Mouse (Mus musculus): Measurements from ENCODE around the gene Noxred1. TPM values are rescaled to one million over a fixed set of nuclear protein-coding genes. Genes with fewer than 3 reads are reported as not detected.

The Noxred1 gene
- polyA plus RNA-seq, 1 experiment from 2014 or later, result 2.4 TPM

DNA sequence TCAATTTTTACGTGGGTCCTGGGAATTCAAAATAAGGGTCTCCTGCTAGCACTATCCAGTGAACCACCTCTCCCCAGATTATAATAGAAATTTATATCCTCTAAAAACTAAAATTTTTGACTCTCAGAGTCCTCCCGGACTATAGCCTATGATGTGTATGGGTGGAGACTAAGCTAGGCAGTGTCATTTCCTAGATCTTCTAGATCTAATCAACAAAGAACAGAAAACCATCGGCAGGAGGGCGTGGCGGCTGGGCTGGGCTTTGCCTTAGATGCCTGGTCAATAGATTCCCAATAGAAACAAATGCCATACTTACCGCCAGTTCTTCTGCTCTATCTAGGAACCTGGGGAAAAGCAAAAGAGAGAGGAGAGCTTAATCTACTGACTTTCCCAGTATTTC, 11.6 kb upstream of the Noxred1 start:
- H3K9me3 ChIP-seq (ENCODE audit: control insufficient read depth, low read length), result no peaks in the 10 kb centered on the region
- H3K4me3 ChIP-seq (replicated peaks; ENCODE audit: low read length), result no peak overlapping the region
- no peak overlapping the region for H3K27ac ChIP-seq
- no peak overlapping the region for H3K4me2 ChIP-seq (replicated peaks)
- H3K9ac ChIP-seq, result no peak overlapping the region
- ATAC-seq (ENCODE audit: low FRiP score) (no peak), DNase-seq (ENCODE audit: low spot score) (no peak)
- H3K27me3 ChIP-seq (ENCODE audit: control insufficient read depth, insufficient read depth, low read length), result no peaks in the 10 kb centered on the region
- H3K36me3 ChIP-seq (replicated peaks; ENCODE audit: control insufficient read depth, insufficient read depth), result peaks cover 88% of the 10 kb centered on the region
- no peaks in the 10 kb centered on the region for H3K4me1 ChIP-seq (replicated peaks; ENCODE audit: control insufficient read depth, insufficient read depth, low read length)
- WGBS, result 97% methylated on average over 6 of the region's 6 CpGs

DNA sequence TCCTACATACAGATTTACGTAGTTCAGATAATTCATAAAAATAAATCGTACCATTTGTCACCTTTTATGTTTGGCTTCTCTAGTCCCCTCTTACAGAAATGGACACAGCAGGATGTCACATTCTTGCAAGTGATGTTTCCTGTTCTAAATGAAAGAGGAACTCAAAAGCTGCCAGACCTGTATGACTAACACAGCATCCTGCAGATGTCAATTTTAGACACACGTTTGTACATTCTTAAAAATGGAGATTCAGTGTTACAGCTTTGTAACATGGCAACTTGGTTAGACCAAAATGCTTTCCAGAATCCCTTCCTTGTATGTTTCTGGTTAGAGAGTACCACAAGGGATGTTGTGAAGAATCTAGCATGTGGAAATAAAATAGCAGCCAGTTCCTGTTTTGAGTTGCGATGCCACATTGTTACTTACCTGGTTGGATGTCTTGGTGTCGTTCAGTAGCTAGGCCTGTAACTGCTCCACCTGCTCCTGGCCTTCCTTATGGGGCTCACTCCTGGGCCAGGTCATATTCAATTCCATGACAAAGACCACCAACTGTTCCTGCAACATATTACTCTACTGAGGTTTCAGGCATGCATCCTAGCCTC, 1.5 kb downstream of the Noxred1 start:
- no peaks in the 10 kb centered on the region for H3K9me3 ChIP-seq (ENCODE audit: control insufficient read depth, low read length)
- no peak for ATAC-seq (ENCODE audit: low FRiP score)
- no peak overlapping the region for H3K9ac ChIP-seq
- no peak for DNase-seq (ENCODE audit: low spot score)
- no peak overlapping the region for H3K4me3 ChIP-seq (replicated peaks; ENCODE audit: low read length)
- peaks cover 43% of the 10 kb centered on the region for H3K36me3 ChIP-seq (replicated peaks; ENCODE audit: control insufficient read depth, insufficient read depth)
- H3K4me1 ChIP-seq (replicated peaks; ENCODE audit: control insufficient read depth, insufficient read depth, low read length), result no peaks in the 10 kb centered on the region
- H3K27me3 ChIP-seq (ENCODE audit: control insufficient read depth, insufficient read depth, low read length), result no peaks in the 10 kb centered on the region
- H3K4me2 ChIP-seq (replicated peaks), result no peak overlapping the region
- 88% methylated on average over 5 of the region's 5 CpGs for WGBS
- H3K27ac ChIP-seq, result no peak overlapping the region

- ATAC-seq (ENCODE audit: low FRiP score) (no peak), DNase-seq (ENCODE audit: low spot score) (no peak)
- no peaks in the 10 kb centered on the region for H3K9me3 ChIP-seq (ENCODE audit: control insufficient read depth, low read length)
- H3K27ac ChIP-seq, result no peak overlapping the region
- H3K36me3 ChIP-seq (replicated peaks; ENCODE audit: control insufficient read depth, insufficient read depth), result no peaks in the 10 kb centered on the region
- H3K4me2 ChIP-seq (replicated peaks), result no peak overlapping the region
- H3K4me3 ChIP-seq (replicated peaks; ENCODE audit: low read length), result no peak overlapping the region
- no peak overlapping the region for H3K9ac ChIP-seq
- H3K27me3 ChIP-seq (ENCODE audit: control insufficient read depth, insufficient read depth, low read length), result no peaks in the 10 kb centered on the region
- no peaks in the 10 kb centered on the region for H3K4me1 ChIP-seq (replicated peaks; ENCODE audit: control insufficient read depth, insufficient read depth, low read length)
Measured at GRCm38 (mm10) chr12:87230379-87230895, 8.1 kb downstream of the Noxred1 start.

GRCm38 (mm10) chr12:87229633-87230032, 8.9 kb downstream of the Noxred1 start:
- Histone ChIP-seq H3K27me3 (ENCODE audit: control insufficient read depth, insufficient read depth, low read length) (no peaks in the 10 kb centered on the region), H3K9me3 (ENCODE audit: control insufficient read depth, low read length) (no peaks in the 10 kb centered on the region), H3K4me2 (replicated peaks) (no peak overlapping the region), H3K4me1 (replicated peaks; ENCODE audit: control insufficient read depth, insufficient read depth, low read length) (no peaks in the 10 kb centered on the region), H3K27ac (no peak overlapping the region), H3K4me3 (replicated peaks; ENCODE audit: low read length) (no peak overlapping the region), H3K36me3 (replicated peaks; ENCODE audit: control insufficient read depth, insufficient read depth) (no peaks in the 10 kb centered on the region), H3K9ac (no peak overlapping the region)
- DNase-seq (ENCODE audit: low spot score) (no peak), ATAC-seq (ENCODE audit: low FRiP score) (no peak)
- WGBS, result 95% methylated on average over 2 of the region's 2 CpGs

DNA sequence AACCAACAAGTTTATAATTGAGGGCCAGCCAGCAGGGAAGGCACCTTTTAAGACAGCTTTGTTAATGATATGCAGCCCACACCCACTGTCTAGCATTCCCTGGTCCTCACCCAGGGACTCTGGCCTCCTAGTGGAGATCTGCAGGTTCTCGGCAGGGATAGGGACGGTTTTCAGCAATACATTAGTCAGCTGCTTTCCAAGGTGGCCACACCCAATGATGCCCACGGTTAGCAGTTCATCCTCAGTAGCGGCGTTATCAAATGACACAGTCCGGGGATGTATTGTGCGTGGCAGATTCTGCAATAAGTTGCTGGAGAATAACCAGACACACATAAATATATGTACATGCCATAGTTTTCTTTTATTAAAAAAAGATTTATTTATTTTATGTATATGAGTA, 11.7 kb downstream of the Noxred1 start:
- 77% methylated on average over 7 of the region's 7 CpGs for WGBS
- ATAC-seq (ENCODE audit: low FRiP score) (no peak), DNase-seq (ENCODE audit: low spot score) (no peak)
- no peaks in the 10 kb centered on the region for H3K36me3 ChIP-seq (replicated peaks; ENCODE audit: control insufficient read depth, insufficient read depth)
- no peak overlapping the region for H3K9ac ChIP-seq
- no peaks in the 10 kb centered on the region for H3K4me1 ChIP-seq (replicated peaks; ENCODE audit: control insufficient read depth, insufficient read depth, low read length)
- H3K9me3 ChIP-seq (ENCODE audit: control insufficient read depth, low read length), result no peaks in the 10 kb centered on the region
- H3K4me3 ChIP-seq (replicated peaks; ENCODE audit: low read length), result no peak overlapping the region
- no peaks in the 10 kb centered on the region for H3K27me3 ChIP-seq (ENCODE audit: control insufficient read depth, insufficient read depth, low read length)
- H3K4me2 ChIP-seq (replicated peaks), result no peak overlapping the region
- H3K27ac ChIP-seq, result no peak overlapping the region

DNA sequence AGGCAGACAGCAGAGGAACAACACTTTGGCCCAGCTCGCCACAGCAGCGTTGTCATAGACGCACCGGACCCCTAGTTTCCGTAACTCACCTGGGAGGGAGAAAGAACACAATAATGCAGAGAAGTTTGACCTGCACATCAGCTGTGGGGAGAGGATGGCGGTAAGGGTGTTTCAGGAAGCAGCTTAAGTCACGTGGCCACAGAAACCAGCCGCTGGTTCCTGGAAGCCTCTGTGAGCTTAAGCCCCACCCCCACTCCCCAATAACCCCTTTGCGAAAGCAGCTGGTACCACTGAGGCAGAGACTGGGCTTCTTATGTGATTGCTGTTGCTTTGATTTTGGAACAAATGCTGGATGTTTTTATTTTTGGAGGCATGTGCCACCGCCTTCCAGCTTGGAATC, 13.6 kb downstream of the Noxred1 start:
- ATAC-seq (ENCODE audit: low FRiP score), result no peak
- WGBS, result 84% methylated on average over 10 of the region's 10 CpGs
- H3K4me3 ChIP-seq (replicated peaks; ENCODE audit: low read length), result no peak overlapping the region

DNA sequence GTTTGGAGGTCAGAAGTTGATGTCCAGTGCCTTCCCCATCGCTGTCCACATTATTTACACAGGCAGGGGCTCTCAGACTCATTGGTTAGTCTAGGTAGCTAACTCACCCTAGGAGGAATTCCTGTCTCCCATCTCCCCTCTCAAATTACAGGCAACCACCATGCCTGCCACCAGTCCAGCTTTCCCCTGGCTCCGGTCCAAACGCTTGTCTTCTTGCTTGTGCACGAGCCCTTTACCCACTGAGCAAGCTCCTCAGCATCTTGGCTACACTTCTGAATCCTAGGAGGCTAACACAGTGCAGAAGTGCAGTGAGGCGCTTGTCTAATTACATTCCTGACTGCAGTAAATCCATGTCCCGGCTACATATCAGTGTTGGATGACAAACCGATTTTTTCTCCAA, 19.2 kb downstream of the Noxred1 start:
- WGBS, result 70% methylated on average over 7 of the region's 7 CpGs
- no peak overlapping the region for H3K9ac ChIP-seq
- peak; percentile 35 for DNase-seq (ENCODE audit: low spot score)
- H3K27me3 ChIP-seq (ENCODE audit: control insufficient read depth, insufficient read depth, low read length), result no peaks in the 10 kb centered on the region
- no peak overlapping the region for H3K4me2 ChIP-seq (replicated peaks)
- no peak overlapping the region for H3K4me3 ChIP-seq (replicated peaks; ENCODE audit: low read length)
- no peaks in the 10 kb centered on the region for H3K4me1 ChIP-seq (replicated peaks; ENCODE audit: control insufficient read depth, insufficient read depth, low read length)
- ATAC-seq (ENCODE audit: low FRiP score), result no peak; the same call in 1 of the 2 replicates
- H3K27ac ChIP-seq, result no peak overlapping the region
- H3K36me3 ChIP-seq (replicated peaks; ENCODE audit: control insufficient read depth, insufficient read depth), result no peaks in the 10 kb centered on the region
- H3K9me3 ChIP-seq (ENCODE audit: control insufficient read depth, low read length), result no peaks in the 10 kb centered on the region

More for the DNA sequence above, 13.6 kb downstream of the Noxred1 start:
- Histone ChIP-seq H3K4me1 (replicated peaks; ENCODE audit: control insufficient read depth, insufficient read depth, low read length) (no peaks in the 10 kb centered on the region), H3K9ac (no peak overlapping the region), H3K9me3 (ENCODE audit: control insufficient read depth, low read length) (no peaks in the 10 kb centered on the region), H3K27me3 (ENCODE audit: control insufficient read depth, insufficient read depth, low read length) (no peaks in the 10 kb centered on the region), H3K27ac (no peak overlapping the region), H3K4me2 (replicated peaks) (no peak overlapping the region), H3K36me3 (replicated peaks; ENCODE audit: control insufficient read depth, insufficient read depth) (no peaks in the 10 kb centered on the region)
- no peak for DNase-seq (ENCODE audit: low spot score)

GRCm38 (mm10) chr12:87217596-87217995, 20.9 kb downstream of the Noxred1 start:
- H3K9me3 ChIP-seq (ENCODE audit: control insufficient read depth, low read length), result no peaks in the 10 kb centered on the region
- H3K36me3 ChIP-seq (replicated peaks; ENCODE audit: control insufficient read depth, insufficient read depth), result no peaks in the 10 kb centered on the region
- no peaks in the 10 kb centered on the region for H3K4me1 ChIP-seq (replicated peaks; ENCODE audit: control insufficient read depth, insufficient read depth, low read length)
- ATAC-seq (ENCODE audit: low FRiP score) (no peak), DNase-seq (ENCODE audit: low spot score) (no peak)
- H3K27ac ChIP-seq, result no peak overlapping the region
- H3K27me3 ChIP-seq (ENCODE audit: control insufficient read depth, insufficient read depth, low read length), result no peaks in the 10 kb centered on the region
- H3K4me2 ChIP-seq (replicated peaks), result no peak overlapping the region
- no peak overlapping the region for H3K9ac ChIP-seq
- no peak overlapping the region for H3K4me3 ChIP-seq (replicated peaks; ENCODE audit: low read length)

DNA sequence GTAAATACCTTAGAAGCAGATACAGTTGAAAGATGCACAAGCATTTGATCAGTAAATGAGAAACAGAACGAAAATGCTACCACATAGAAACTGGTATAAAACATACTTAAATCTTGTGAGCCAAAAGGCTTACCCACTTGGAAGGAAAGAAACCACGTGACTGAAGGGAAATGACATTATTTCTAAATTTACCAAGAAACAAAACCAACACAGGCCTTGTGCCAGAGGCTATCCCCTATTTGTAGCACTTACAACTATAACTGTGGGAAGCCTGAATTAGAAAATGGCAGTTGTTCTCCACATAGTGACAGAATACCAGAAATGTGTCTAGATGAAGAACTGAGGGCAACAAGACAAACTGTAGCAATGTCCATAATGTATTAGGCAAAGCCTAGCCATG, 22.5 kb downstream of the Noxred1 start:
- 70% methylated on average over 2 of the region's 2 CpGs for WGBS
- no peak for ATAC-seq (ENCODE audit: low FRiP score)
- Histone ChIP-seq H3K4me1 (replicated peaks; ENCODE audit: control insufficient read depth, insufficient read depth, low read length) (no peaks in the 10 kb centered on the region), H3K4me2 (replicated peaks) (no peak overlapping the region), H3K9me3 (ENCODE audit: control insufficient read depth, low read length) (no peaks in the 10 kb centered on the region), H3K4me3 (replicated peaks; ENCODE audit: low read length) (no peak overlapping the region), H3K27ac (no peak overlapping the region), H3K27me3 (ENCODE audit: control insufficient read depth, insufficient read depth, low read length) (no peaks in the 10 kb centered on the region), H3K36me3 (replicated peaks; ENCODE audit: control insufficient read depth, insufficient read depth) (no peaks in the 10 kb centered on the region), H3K9ac (no peak overlapping the region)
- no peak for DNase-seq (ENCODE audit: low spot score)
